ENCODE assay signal across 18 mouse cellular contexts in the genomic region with DNA sequence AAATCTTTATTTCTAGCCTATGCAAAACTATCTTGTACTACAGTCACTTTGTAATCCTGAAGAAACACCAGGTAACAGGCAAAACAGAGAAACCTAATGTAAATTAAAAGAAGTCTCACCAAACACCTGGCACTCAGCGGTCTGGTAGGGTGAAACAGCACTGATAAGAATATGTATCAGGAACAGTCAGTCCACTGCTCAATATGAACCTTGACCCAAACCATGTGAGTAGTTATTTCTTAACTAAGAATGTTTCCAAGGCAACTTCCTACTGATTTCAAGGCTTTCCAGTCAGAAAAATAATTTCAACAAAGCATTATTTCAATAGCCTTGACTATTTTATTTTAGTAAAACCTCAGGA. TPM values are rescaled to one million over a fixed set of nuclear protein-coding genes. Genes with fewer than 3 reads are reported as not detected.
DNase-seq lines count a peak whose midpoint lies in the region; ATAC-seq and TF ChIP-seq lines count a peak whose summit lies in the region.
"Had no signal": no experiment of that assay in that cellular context is flagged by ENCODE, and none has a peak within 500 bp of the region (broad histone marks: within the 10 kb centered on the region; RNA-seq: fewer than 3 reads in every experiment).

No protein-coding gene starts in this region.

- DNase-seq in c-Kit-positive CD71-positive TER-119-positive erythroid progenitor cells, embryonic 14.5 days (ENCODE audit: low spot score) = peak; percentile 51
- no peak for DNase-seq in intestine, embryonic 14.5 days (ENCODE audit: low spot score)
- peak; percentile 55 for DNase-seq in liver, embryonic 13.5 days
- DNase-seq in hindbrain, embryonic 11.5 days (ENCODE audit: low spot score) = no peak
- no peak for DNase-seq in midbrain, postnatal 0 days (ENCODE audit: low spot score)
- DNase-seq: cerebellum, adult 11-12 months; cerebellum, postnatal 36 days; gastrocnemius, adult 2 months; heart, adult 2 months; kidney, postnatal 4 days; lung, postnatal 10 days had no signal

- no peak for ATAC-seq in intestine, embryonic 14.5 days (replicated peaks; ENCODE audit: low FRiP score, low TSS enrichment, low read depth)
- ATAC-seq in liver, embryonic 13.5 days (ENCODE audit: low read depth) = peak; percentile 89
- peak; percentile 58; the same call in 1 of the 2 replicates for ATAC-seq in stomach, embryonic 15.5 days (ENCODE audit: insufficient read depth, low FRiP score, low read depth)
- no peak for ATAC-seq in CD4-positive, CD25-positive, alpha-beta regulatory T cell, adult 4 months
- ATAC-seq in hindbrain, embryonic 11.5 days (ENCODE audit: low FRiP score) = no peak
- ATAC-seq in midbrain, postnatal 0 days (ENCODE audit: low FRiP score) = no peak
- ATAC-seq: forebrain, embryonic 16.5 days; inflammation-experienced regulatory T-cells, adult 6 months had no signal

- H3K4me1 ChIP-seq in intestine, embryonic 14.5 days (replicated peaks; ENCODE audit: control insufficient read depth, insufficient read depth, low read length) = 0 out of 2 replicates have a peak, but pooled peaks cover 9% of the 10 kb centered on the region
- H3K4me1 ChIP-seq in liver, embryonic 13.5 days (replicated peaks) = peaks cover 48% of the 10 kb centered on the region
- H3K4me1 ChIP-seq in stomach, embryonic 15.5 days = 0 out of 2 replicates have a peak, but pooled peaks cover 4% of the 10 kb centered on the region
- H3K4me1 ChIP-seq in hindbrain, embryonic 11.5 days (replicated peaks; ENCODE audit: control insufficient read depth, insufficient read depth, low read length) = no peaks in the 10 kb centered on the region; the same call in 1 of the 2 replicates
- no peaks in the 10 kb centered on the region for H3K4me1 ChIP-seq in midbrain, postnatal 0 days (ENCODE audit: insufficient read depth, low read length)

- H3K27me3 ChIP-seq in intestine, embryonic 14.5 days (replicated peaks; ENCODE audit: control insufficient read depth, insufficient read depth, low read length) = no peaks in the 10 kb centered on the region
- no peaks in the 10 kb centered on the region for H3K27me3 ChIP-seq in liver, embryonic 13.5 days
- no peaks in the 10 kb centered on the region for H3K27me3 ChIP-seq in stomach, embryonic 15.5 days (replicated peaks)
- H3K27me3 ChIP-seq in hindbrain, embryonic 11.5 days (ENCODE audit: control insufficient read depth, insufficient read depth, low read length) = no peaks in the 10 kb centered on the region
- no peaks in the 10 kb centered on the region for H3K27me3 ChIP-seq in midbrain, postnatal 0 days (ENCODE audit: insufficient read depth, low read length)
- H3K27me3 ChIP-seq: heart, embryonic 15.5 days; hindbrain, embryonic 12.5 days had no signal

- no peaks in the 10 kb centered on the region for H3K9me3 ChIP-seq in intestine, embryonic 14.5 days (ENCODE audit: control insufficient read depth, low read length)
- no peaks in the 10 kb centered on the region for H3K9me3 ChIP-seq in liver, embryonic 13.5 days (replicated peaks)
- no peaks in the 10 kb centered on the region for H3K9me3 ChIP-seq in stomach, embryonic 15.5 days
- H3K9me3 ChIP-seq in hindbrain, embryonic 11.5 days (ENCODE audit: control insufficient read depth, low read length) = no peaks in the 10 kb centered on the region
- H3K9me3 ChIP-seq in midbrain, postnatal 0 days (ENCODE audit: low read length) = no peaks in the 10 kb centered on the region
- H3K9me3 ChIP-seq: heart, embryonic 15.5 days; hindbrain, embryonic 12.5 days; midbrain, embryonic 10.5 days had no signal

- no peak overlapping the region for H3K4me2 ChIP-seq in intestine, embryonic 14.5 days (ENCODE audit: low read length)
- H3K4me2 ChIP-seq in liver, embryonic 13.5 days = peak overlapping the region; percentile 24; the same call in 1 of the 2 replicates
- H3K4me2 ChIP-seq in stomach, embryonic 15.5 days = no peak overlapping the region
- no peak overlapping the region for H3K4me2 ChIP-seq in hindbrain, embryonic 11.5 days (replicated peaks; ENCODE audit: low read depth, low read length)
- no peak overlapping the region for H3K4me2 ChIP-seq in midbrain, postnatal 0 days (ENCODE audit: low read depth, low read length, poor library complexity, severe bottlenecking)
- H3K4me2 ChIP-seq: heart, embryonic 15.5 days; hindbrain, embryonic 12.5 days had no signal

- H3K36me3 ChIP-seq in intestine, embryonic 14.5 days (ENCODE audit: control insufficient read depth, insufficient read depth, low read length) = no peaks in the 10 kb centered on the region
- no peaks in the 10 kb centered on the region for H3K36me3 ChIP-seq in liver, embryonic 13.5 days
- no peaks in the 10 kb centered on the region for H3K36me3 ChIP-seq in stomach, embryonic 15.5 days
- no peaks in the 10 kb centered on the region for H3K36me3 ChIP-seq in hindbrain, embryonic 11.5 days (ENCODE audit: control insufficient read depth, insufficient read depth, low read length)
- no peaks in the 10 kb centered on the region for H3K36me3 ChIP-seq in midbrain, postnatal 0 days (ENCODE audit: insufficient read depth, low read length)
- H3K36me3 ChIP-seq: heart, embryonic 15.5 days; hindbrain, embryonic 12.5 days had no signal

- peak overlapping the region; percentile 43 for H3K27ac ChIP-seq in intestine, embryonic 14.5 days (ENCODE audit: low read depth)
- peak overlapping the region; percentile 76 for H3K27ac ChIP-seq in liver, embryonic 13.5 days
- peak overlapping the region; percentile 59; the same call in 1 of the 2 replicates for H3K27ac ChIP-seq in stomach, embryonic 15.5 days
- H3K27ac ChIP-seq in hindbrain, embryonic 11.5 days (ENCODE audit: low read depth, low read length) = no peak overlapping the region
- H3K27ac ChIP-seq in midbrain, postnatal 0 days (ENCODE audit: low read depth, low read length) = no peak overlapping the region
- H3K27ac ChIP-seq: gastrocnemius, adult 2 months; heart, adult 2 months; heart, embryonic 15.5 days; hindbrain, embryonic 12.5 days; midbrain, embryonic 10.5 days had no signal

- no peak overlapping the region for H3K9ac ChIP-seq in intestine, embryonic 14.5 days (ENCODE audit: low read length)
- peak overlapping the region; percentile 41; the same call in 1 of the 2 replicates for H3K9ac ChIP-seq in liver, embryonic 13.5 days
- H3K9ac ChIP-seq in stomach, embryonic 15.5 days = no peak overlapping the region
- H3K9ac ChIP-seq in hindbrain, embryonic 11.5 days (ENCODE audit: low read depth, low read length) = no peak overlapping the region
- H3K9ac ChIP-seq in midbrain, postnatal 0 days (replicated peaks; ENCODE audit: low read length, poor library complexity, severe bottlenecking) = no peak overlapping the region
- H3K9ac ChIP-seq: heart, embryonic 15.5 days; hindbrain, embryonic 12.5 days had no signal

- WGBS in intestine, embryonic 14.5 days = 64% methylated on average over 1 of the region's 1 CpGs
- WGBS in liver, embryonic 13.5 days (ENCODE audit: insufficient replicate concordance) = 15% methylated on average over 1 of the region's 1 CpGs
- WGBS in stomach, embryonic 15.5 days = 52% methylated on average over 1 of the region's 1 CpGs
- 87% methylated on average over 1 of the region's 1 CpGs for WGBS in hindbrain, embryonic 11.5 days
- 88% methylated on average over 1 of the region's 1 CpGs for WGBS in midbrain, postnatal 0 days

- H3K4me3 ChIP-seq in intestine, embryonic 14.5 days (ENCODE audit: low read depth, low read length) = no peak overlapping the region
- no peak overlapping the region for H3K4me3 ChIP-seq in liver, embryonic 13.5 days (replicated peaks)
- H3K4me3 ChIP-seq in stomach, embryonic 15.5 days (replicated peaks) = no peak overlapping the region
- no peak overlapping the region for H3K4me3 ChIP-seq in hindbrain, embryonic 11.5 days (ENCODE audit: low read depth, low read length)
- H3K4me3 ChIP-seq in midbrain, postnatal 0 days (ENCODE audit: low read depth, low read length) = no peak overlapping the region
- H3K4me3 ChIP-seq: gastrocnemius, adult 2 months; heart, adult 2 months; heart, embryonic 15.5 days; hindbrain, embryonic 12.5 days; midbrain, embryonic 10.5 days had no signal

- no peak for TF ChIP-seq CTCF in midbrain, postnatal 0 days (IDR thresholded peaks at IDR 0.05)

RNA-seq across cellular contexts. Expression of a gene that starts 17.1 kb away (rescaled TPM):
- 83.6 and 97.6 TPM in 2 replicates for polyA plus RNA-seq in intestine, embryonic 14.5 days (2014; fragmentation: Nextera tagmentation; extraction: Ambion mirVana)
- polyA plus RNA-seq in liver, embryonic 13.5 days (2015; fragmentation: Nextera tagmentation; extraction: Ambion mirVana) = 15.4 and 18.8 TPM in 2 replicates
- 60.9 and 64.6 TPM in 2 replicates for polyA plus RNA-seq in stomach, embryonic 15.5 days (2015; fragmentation: Nextera tagmentation; extraction: Ambion mirVana)
- polyA plus RNA-seq in CD4-positive, CD25-positive, alpha-beta regulatory T cell, adult 4 months (2017; shearing (Covaris generic)) = 100 to 1,000 TPM; 121 to 156 TPM
- 101 and 117 TPM in 2 replicates for polyA plus RNA-seq in hindbrain, embryonic 11.5 days (2014; fragmentation: Nextera tagmentation; extraction: Ambion mirVana)
- total RNA-seq in midbrain, postnatal 0 days (2014; rRNA removed) = 23.4 and 30.0 TPM in 2 replicates
- 33.7 and 39.9 TPM in 2 replicates for polyA plus RNA-seq in midbrain, postnatal 0 days (2015; fragmentation: Nextera tagmentation; extraction: Ambion mirVana)

Comparison
In these comparisons a context has a peak if more than half of its experiments do, and no peak if none do; other contexts are left out.
1. DNase-seq: peak in c-Kit-positive CD71-positive TER-119-positive erythroid progenitor cells, embryonic 14.5 days (single experiment) and liver, embryonic 13.5 days (single experiment); none in intestine, embryonic 14.5 days (single experiment), hindbrain, embryonic 11.5 days (single experiment) and midbrain, postnatal 0 days (single experiment).
2. ATAC-seq: peak in liver, embryonic 13.5 days (single experiment) and stomach, embryonic 15.5 days (single experiment); none in intestine, embryonic 14.5 days (single experiment), CD4-positive, CD25-positive, alpha-beta regulatory T cell, adult 4 months (single experiment), hindbrain, embryonic 11.5 days (single experiment) and midbrain, postnatal 0 days (single experiment).
3. H3K27ac ChIP-seq: peak in intestine, embryonic 14.5 days (single experiment), liver, embryonic 13.5 days (single experiment) and stomach, embryonic 15.5 days (single experiment); none in hindbrain, embryonic 11.5 days (single experiment) and midbrain, postnatal 0 days (single experiment).